Mouse (Mus musculus) NIH3T3 (cell line): Measurements from ENCODE around the gene Pde10a.
A peak's percentile ranks its signal among the peaks of the same experiment; 100 is the strongest.
"Not testable (repeated sequence)": the region's sequence is repeated elsewhere in the genome, so short reads cannot be mapped to it uniquely, and the experiment has no call there.

Experiments used
- DNase-seq: peaks from one replicate; pipeline ENCODE4 v3.0.0-alpha.2; 2012; ENCODE audit warnings: low read depth

Pde10a gene

GRCm38 (mm10) chr17:8647372-8647871, 122.2 kb downstream of the Pde10a start:
- DNase-seq, result no peak

GRCm38 (mm10) chr17:8648310-8648709, 123.1 kb downstream of the Pde10a start:
- peak; percentile 52 for DNase-seq

- DNase-seq, result no peak
Measured at GRCm38 (mm10) chr17:8652681-8653262, 127.6 kb downstream of the Pde10a start.

- peak; percentile 14 for DNase-seq
Measured at GRCm38 (mm10) chr17:8657661-8658060, 132.5 kb downstream of the Pde10a start.

GRCm38 (mm10) chr17:8658751-8659454, 133.7 kb downstream of the Pde10a start:
- DNase-seq, result peak; percentile 20

GRCm38 (mm10) chr17:8666912-8667311, 141.7 kb downstream of the Pde10a start:
- DNase-seq, result no peak

GRCm38 (mm10) chr17:8674651-8675050, 149.5 kb downstream of the Pde10a start:
- DNase-seq, result no peak

GRCm38 (mm10) chr17:8686356-8686755, 161.2 kb downstream of the Pde10a start:
- DNase-seq, result no peak

- no peak for DNase-seq
Measured at GRCm38 (mm10) chr17:8688096-8688495, 162.9 kb downstream of the Pde10a start.

- no peak for DNase-seq
Measured at GRCm38 (mm10) chr17:8698265-8698664, 173.1 kb downstream of the Pde10a start.

GRCm38 (mm10) chr17:8698793-8699192, 173.6 kb downstream of the Pde10a start:
- DNase-seq, result no peak

- no peak for DNase-seq
Measured at GRCm38 (mm10) chr17:8701096-8701495, 175.9 kb downstream of the Pde10a start.

GRCm38 (mm10) chr17:8702503-8702902, 177.3 kb downstream of the Pde10a start:
- no peak for DNase-seq

- DNase-seq, result no peak
Measured at GRCm38 (mm10) chr17:8708006-8708405, 182.8 kb downstream of the Pde10a start.

- DNase-seq, result not testable (repeated sequence)
Measured at GRCm38 (mm10) chr17:8712734-8713133, 187.6 kb downstream of the Pde10a start.

- no peak for DNase-seq
Measured at GRCm38 (mm10) chr17:8720961-8721360, 195.8 kb downstream of the Pde10a start.

GRCm38 (mm10) chr17:8724464-8724974, 199.3 kb downstream of the Pde10a start:
- DNase-seq, result no peak

GRCm38 (mm10) chr17:8728646-8729045, 203.5 kb downstream of the Pde10a start:
- DNase-seq, result no peak

GRCm38 (mm10) chr17:8729808-8730207, 204.6 kb downstream of the Pde10a start:
- DNase-seq, result no peak

GRCm38 (mm10) chr17:8731073-8731472, 205.9 kb downstream of the Pde10a start:
- no peak for DNase-seq

- DNase-seq, result no peak
Measured at GRCm38 (mm10) chr17:8736259-8736658, 211.1 kb downstream of the Pde10a start.

GRCm38 (mm10) chr17:8742772-8743171, 217.6 kb downstream of the Pde10a start:
- DNase-seq, result no peak

GRCm38 (mm10) chr17:8745334-8745733, 220.2 kb downstream of the Pde10a start:
- DNase-seq, result no peak
